Mouse (Mus musculus) spleen, adult 2 months (tissue): ENCODE data around the gene Pbld1. TPM values are rescaled to one million over a fixed set of nuclear protein-coding genes. Genes with fewer than 3 reads are reported as not detected.
A peak's percentile ranks its signal among the peaks of the same experiment; 100 is the strongest.

Source experiments
- DNase-seq, 2 experiments: peaks; one replicate each; pipeline versions ENCODE4 v3.0.0 to v3.0.0-alpha.2; 2012 to 2021; ENCODE audit warnings: low spot score in 2 of 2, low read depth in 1 of 2
- H3K27ac ChIP-seq: fragments of 200-500 bp; 2 replicates; pipeline ENCODE4 v1.5.1; 2012; ENCODE audit warnings: low read length, inconsistent platforms; ENCODE audit not compliant: insufficient read depth
- H3K27me3 ChIP-seq: fragments of 200-500 bp; 2 replicates; pipeline ENCODE4 v1.6.1; 2012; ENCODE audit warnings: mild to moderate bottlenecking, moderate library complexity, low read length, inconsistent platforms; ENCODE audit not compliant: control insufficient read depth, insufficient read depth
- H3K36me3 ChIP-seq: fragments of 200-500 bp; 2 replicates; pipeline ENCODE4 v1.6.1; 2012; ENCODE audit warnings: mild to moderate bottlenecking, low read length, inconsistent platforms; ENCODE audit not compliant: control insufficient read depth, insufficient read depth
- H3K4me1 ChIP-seq: fragments of 200-500 bp; 2 replicates; pipeline ENCODE4 v1.6.1; 2011; ENCODE audit warnings: inconsistent platforms; ENCODE audit not compliant: control insufficient read depth, insufficient read depth, insufficient read length
- H3K4me3 ChIP-seq: fragments of 200-500 bp; 2 replicates; pipeline ENCODE4 v1.5.1; 2011; ENCODE audit warnings: mild to moderate bottlenecking, inconsistent platforms; ENCODE audit not compliant: insufficient read depth, insufficient read length; ENCODE audit errors: extremely low read depth
- CTCF ChIP-seq: fragments of 200-500 bp; IDR thresholded peaks from 2 replicates; pipeline ENCODE4 v1.5.1; 2011; ENCODE audit warnings: mild to moderate bottlenecking, inconsistent platforms; ENCODE audit not compliant: insufficient read depth, insufficient read length, insufficient replicate concordance; ENCODE audit errors: extremely low read depth
- POLR2A ChIP-seq: fragments of 200-500 bp; IDR thresholded peaks from 2 replicates; pipeline ENCODE4 v1.6.1; 2011; ENCODE audit warnings: low read depth, low read length, inconsistent platforms
- WGBS: fragments of 180-500 bp; shearing (Covaris S2); methylation state at CpG from one replicate; pipeline ENCODE4 v1.1.7; 2018; 5-methylcytosine and 5-hydroxymethylcytosine counted together
- polyA plus RNA-seq: library from polyadenylated mRNA; depleted of rRNA; stranded (reverse); fragments of >200 nt; gene quantifications from 2 replicates; pipeline ENCODE4 v1.2.3, GENCODE M21; 2012

The Pbld1 gene
- polyA plus RNA-seq, 1 experiment = 1.3 TPM

DNA sequence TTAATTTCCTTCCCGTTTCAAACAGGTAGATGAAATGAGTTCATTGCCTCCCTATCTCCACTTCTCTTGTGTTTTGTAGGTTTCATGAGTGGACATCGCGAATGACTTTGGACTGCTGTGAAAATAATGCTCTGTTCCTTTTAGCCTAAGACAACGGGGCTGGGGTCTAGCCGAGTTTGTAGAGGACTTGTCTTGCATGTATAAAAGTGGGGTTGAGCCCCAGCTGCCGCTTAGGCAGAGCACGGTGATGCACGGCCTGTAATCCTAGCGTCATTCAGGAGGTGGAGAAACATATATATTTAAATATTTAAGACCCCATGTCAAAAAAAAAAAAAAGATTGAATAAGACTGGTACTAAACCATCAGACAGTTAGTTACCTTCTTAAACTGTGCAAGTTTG lies 40.7 kb downstream of the Pbld1 start:
- H3K27me3 ChIP-seq = peaks cover 10% of the 10 kb centered on the region
- 22% methylated on average over 9 of the region's 9 CpGs for WGBS
- H3K4me3 ChIP-seq = no peak overlapping the region
- no peaks in the 10 kb centered on the region for H3K36me3 ChIP-seq
- TF ChIP-seq CTCF = no peak
- TF ChIP-seq POLR2A = no peak
- DNase-seq = no peak
- peaks cover 4% of the 10 kb centered on the region for H3K4me1 ChIP-seq
- no peak overlapping the region for H3K27ac ChIP-seq

DNA sequence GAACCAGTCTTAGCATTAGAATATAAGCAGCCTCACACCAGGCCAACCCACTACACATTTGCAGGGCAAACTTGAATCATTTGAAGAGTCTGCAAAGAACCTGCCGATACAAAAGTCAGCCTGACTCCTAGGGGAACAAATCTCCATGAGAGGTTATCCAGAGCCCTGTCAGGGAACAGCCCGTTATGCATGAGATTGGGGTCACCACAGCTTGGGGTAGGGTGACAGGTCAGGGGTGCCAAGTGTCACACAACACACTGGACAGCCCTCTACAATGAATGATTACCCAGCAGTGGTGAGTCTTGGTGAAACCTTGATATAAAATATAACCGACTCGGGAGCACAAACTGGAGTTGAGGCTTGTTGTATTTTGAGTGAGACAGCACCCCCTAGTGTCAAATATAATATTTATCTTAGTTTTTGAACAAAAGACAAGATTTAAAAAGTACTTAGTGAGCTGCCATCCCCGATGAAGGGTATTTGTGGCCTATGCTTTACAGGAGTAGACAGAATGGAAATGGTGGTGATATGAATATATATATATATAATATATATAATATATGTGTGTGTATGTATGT lies 53.2 kb downstream of the Pbld1 start:
- H3K27me3 ChIP-seq = no peaks in the 10 kb centered on the region
- no peaks in the 10 kb centered on the region for H3K36me3 ChIP-seq
- no peaks in the 10 kb centered on the region for H3K4me1 ChIP-seq
- 41% methylated on average over 5 of the region's 5 CpGs for WGBS
- TF ChIP-seq CTCF (no peak), POLR2A (no peak)
- DNase-seq = peak in 1 of 2 experiments; percentile 25
- H3K4me3 ChIP-seq = no peak overlapping the region
- H3K27ac ChIP-seq = no peak overlapping the region

DNA sequence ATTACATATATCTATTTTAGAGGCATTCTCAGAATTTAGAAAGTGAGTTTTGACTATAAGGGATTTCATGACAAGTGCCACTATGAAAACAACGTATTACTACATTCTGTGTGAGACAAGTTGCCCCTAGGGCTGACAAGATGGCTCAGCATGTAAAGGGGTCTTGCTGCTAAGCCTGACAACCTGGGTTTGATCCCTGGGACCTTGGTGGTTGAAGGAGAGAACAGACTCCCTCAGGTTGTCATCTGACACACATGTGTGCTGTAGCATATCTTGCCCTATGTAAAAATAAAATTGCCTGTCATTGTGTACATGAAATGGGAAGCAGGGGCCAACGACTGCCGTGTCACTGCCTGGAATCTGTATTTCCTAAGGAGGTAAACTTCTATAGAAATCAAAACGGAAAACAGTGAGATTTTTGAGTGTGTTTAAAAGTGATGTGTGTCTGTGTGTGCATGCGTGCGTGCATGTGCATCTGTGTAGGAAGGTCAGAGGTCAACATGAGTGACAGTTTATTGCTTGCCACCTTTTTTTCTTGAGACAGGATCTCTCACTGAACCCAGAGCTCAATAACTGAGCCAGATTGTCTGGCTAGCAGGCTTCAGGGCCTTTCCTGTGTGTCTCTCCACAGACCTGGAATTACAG lies 53.9 kb downstream of the Pbld1 start:
- no peak for DNase-seq
- TF ChIP-seq CTCF (no peak), POLR2A (no peak)
- Histone ChIP-seq H3K36me3 (no peaks in the 10 kb centered on the region), H3K27me3 (no peaks in the 10 kb centered on the region), H3K4me3 (no peak overlapping the region), H3K4me1 (no peaks in the 10 kb centered on the region), H3K27ac (no peak overlapping the region)
- 77% methylated on average over 6 of the region's 6 CpGs for WGBS

DNA sequence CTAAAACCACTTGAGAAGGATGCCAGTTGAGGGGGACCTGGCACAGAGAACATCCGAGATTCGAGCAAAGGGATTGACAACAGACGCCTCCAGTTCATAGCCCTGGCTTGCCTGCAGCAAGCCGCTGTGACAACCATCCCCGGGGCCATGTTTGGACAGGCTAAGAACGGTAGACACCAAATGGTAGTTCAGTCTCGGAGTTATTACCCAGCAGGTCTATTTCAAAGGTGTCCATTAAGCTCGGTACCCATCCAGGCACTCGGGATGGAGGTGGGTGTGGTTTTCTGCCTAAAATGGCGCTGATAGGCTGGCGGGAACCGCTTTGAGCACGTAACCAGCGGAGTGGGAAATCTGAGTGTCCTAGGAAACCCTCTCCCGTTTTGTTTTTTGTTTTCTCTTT lies 55.9 kb downstream of the Pbld1 start:
- Histone ChIP-seq H3K4me1 (no peaks in the 10 kb centered on the region), H3K36me3 (no peaks in the 10 kb centered on the region), H3K27ac (no peak overlapping the region), H3K4me3 (no peak overlapping the region), H3K27me3 (no peaks in the 10 kb centered on the region)
- TF ChIP-seq POLR2A (no peak), CTCF (no peak)
- no peak for DNase-seq
- WGBS = 88% methylated on average over 15 of the region's 15 CpGs

DNA sequence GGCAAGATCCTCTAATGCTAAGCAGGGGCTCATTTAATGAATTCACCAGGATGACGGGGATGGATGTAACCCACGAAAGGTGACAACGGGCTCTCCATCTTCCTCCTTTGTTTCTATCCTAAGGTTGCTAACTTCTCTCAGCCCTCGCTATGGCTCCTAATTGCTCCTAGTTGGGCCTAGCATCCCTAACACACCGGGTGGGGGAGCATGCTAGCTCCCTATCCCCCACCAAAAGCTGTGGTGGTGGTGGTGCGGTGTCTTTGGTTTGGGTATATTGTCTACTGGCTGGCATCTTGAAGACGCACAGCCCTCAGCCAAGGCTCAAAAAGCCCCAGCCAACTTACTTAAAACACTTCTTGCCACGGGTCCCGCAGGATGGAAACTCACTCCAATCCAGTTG lies 56.4 kb downstream of the Pbld1 start:
- Histone ChIP-seq H3K36me3 (no peaks in the 10 kb centered on the region), H3K4me1 (no peaks in the 10 kb centered on the region), H3K27me3 (no peaks in the 10 kb centered on the region), H3K4me3 (no peak overlapping the region), H3K27ac (no peak overlapping the region)
- TF ChIP-seq POLR2A (no peak), CTCF (no peak)
- 88% methylated on average over 9 of the region's 9 CpGs for WGBS
- DNase-seq = no peak

DNA sequence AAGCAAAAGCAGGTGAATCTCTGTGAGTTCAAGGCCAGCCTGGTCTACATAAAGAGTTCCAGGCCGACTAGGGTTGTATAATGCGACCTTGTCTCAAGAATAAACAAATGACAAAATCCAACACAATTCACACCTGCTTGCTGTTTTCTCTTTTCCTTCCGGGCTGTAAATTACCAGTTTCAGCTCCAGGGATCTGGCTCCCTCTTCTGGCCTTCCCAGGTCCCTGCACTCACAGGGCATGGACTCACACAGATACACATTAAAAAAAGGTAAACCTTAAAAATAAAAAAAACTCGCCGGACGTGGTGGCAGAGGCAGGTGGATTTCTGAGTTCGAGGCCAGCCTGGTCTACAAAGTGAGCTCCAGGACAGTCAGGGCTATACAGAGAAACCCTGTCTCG lies 57.6 kb downstream of the Pbld1 start:
- Histone ChIP-seq H3K27me3 (no peaks in the 10 kb centered on the region), H3K27ac (no peak overlapping the region), H3K36me3 (no peaks in the 10 kb centered on the region), H3K4me3 (no peak overlapping the region), H3K4me1 (no peaks in the 10 kb centered on the region)
- WGBS = 94% methylated on average over 8 of the region's 8 CpGs
- TF ChIP-seq CTCF (no peak), POLR2A (no peak)
- no peak for DNase-seq

DNA sequence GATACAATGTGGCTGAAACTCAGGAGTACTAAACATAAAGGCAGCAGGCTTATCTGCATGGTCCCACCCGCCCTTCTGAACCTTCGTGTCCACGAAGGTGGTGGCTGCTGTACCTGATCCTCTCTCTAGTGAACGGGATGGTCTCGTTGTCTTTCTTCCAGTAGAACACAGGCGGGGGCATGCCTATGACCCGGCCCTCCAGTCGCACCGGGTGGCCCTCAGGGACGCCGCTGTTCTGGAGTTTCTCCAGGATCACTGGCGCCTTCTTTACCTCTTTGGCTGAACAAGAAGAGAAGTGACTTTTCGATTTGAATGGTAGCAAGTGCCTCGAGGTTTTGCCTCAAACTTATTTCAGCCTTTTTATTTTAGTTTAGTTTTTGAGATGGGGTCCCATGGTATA lies 60.0 kb downstream of the Pbld1 start:
- H3K27me3 ChIP-seq = no peaks in the 10 kb centered on the region
- H3K4me1 ChIP-seq = no peaks in the 10 kb centered on the region
- TF ChIP-seq POLR2A = no peak
- TF ChIP-seq CTCF = no peak
- H3K27ac ChIP-seq = no peak overlapping the region
- WGBS = 76% methylated on average over 14 of the region's 14 CpGs
- DNase-seq = no peak
- H3K4me3 ChIP-seq = no peak overlapping the region
- no peaks in the 10 kb centered on the region for H3K36me3 ChIP-seq
